Comparison of ENCODE assay signal across 36 mouse cellular contexts in the genomic region with DNA sequence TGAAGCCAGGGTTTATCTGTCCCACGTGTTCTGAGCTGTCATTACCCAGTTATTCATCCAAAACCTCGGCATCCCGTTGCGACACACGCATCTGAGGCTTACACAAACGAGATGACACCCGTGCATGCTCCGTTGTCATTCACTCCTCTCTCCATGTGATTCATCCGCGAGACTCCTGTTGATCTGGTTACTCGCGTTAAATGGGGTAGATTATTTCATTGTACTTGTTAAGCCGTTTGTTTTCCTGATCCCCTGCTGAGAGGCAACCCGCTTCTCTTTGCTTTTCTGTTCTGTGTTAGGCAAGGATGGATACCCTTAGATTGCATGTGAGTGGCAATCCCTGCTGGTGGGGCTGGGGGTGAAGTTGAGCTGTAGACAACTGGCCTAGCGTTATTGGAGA. TPM values are rescaled to one million over a fixed set of nuclear protein-coding genes. Genes with fewer than 3 reads are reported as not detected.
DNase-seq lines count a peak whose midpoint lies in the region; ATAC-seq and TF ChIP-seq lines count a peak whose summit lies in the region.
"Had no signal": no experiment of that assay in that cellular context is flagged by ENCODE, and none has a peak within 500 bp of the region (broad histone marks: within the 10 kb centered on the region; RNA-seq: fewer than 3 reads in every experiment).

No protein-coding gene starts in this region.

- peak overlapping the region; percentile 57 for H3K27ac ChIP-seq in hindbrain, embryonic 14.5 days
- H3K27ac ChIP-seq in hindbrain, embryonic 12.5 days = no peak overlapping the region
- H3K27ac ChIP-seq in midbrain, postnatal 0 days (ENCODE audit: low read depth, low read length) = no peak overlapping the region
- H3K27ac ChIP-seq in midbrain, embryonic 13.5 days = no peak overlapping the region
- H3K27ac ChIP-seq in hindbrain, postnatal 0 days = no peak overlapping the region; the same call in 1 of the 2 replicates
- H3K27ac ChIP-seq: embryonic facial prominence, embryonic 10.5 days; embryonic facial prominence, embryonic 15.5 days; forebrain, embryonic 13.5 days; heart, adult 2 months; layer of hippocampus, adult 2 months; liver, embryonic 12.5 days; midbrain, embryonic 12.5 days; stomach, embryonic 15.5 days had no signal

- no peak overlapping the region for H3K4me3 ChIP-seq in hindbrain, embryonic 14.5 days (replicated peaks; ENCODE audit: low read length)
- H3K4me3 ChIP-seq in hindbrain, embryonic 12.5 days = no peak overlapping the region
- no peak overlapping the region for H3K4me3 ChIP-seq in midbrain, postnatal 0 days (ENCODE audit: low read depth, low read length)
- H3K4me3 ChIP-seq in midbrain, embryonic 13.5 days (replicated peaks) = no peak overlapping the region
- no peak overlapping the region for H3K4me3 ChIP-seq in hindbrain, postnatal 0 days (ENCODE audit: low read length)
- H3K4me3 ChIP-seq: embryonic facial prominence, embryonic 10.5 days; embryonic facial prominence, embryonic 15.5 days; forebrain, embryonic 13.5 days; heart, adult 2 months; heart, embryonic 12.5 days; layer of hippocampus, adult 2 months; liver, embryonic 12.5 days; midbrain, embryonic 12.5 days; myocyte; stomach, embryonic 15.5 days had no signal

- TF ChIP-seq CTCF in midbrain, postnatal 0 days (IDR thresholded peaks at IDR 0.05) = no peak
- TF ChIP-seq CTCF in hindbrain, postnatal 0 days (IDR thresholded peaks at IDR 0.05; ENCODE audit: low read depth) = no peak

- no peaks in the 10 kb centered on the region for H3K36me3 ChIP-seq in hindbrain, embryonic 14.5 days (replicated peaks; ENCODE audit: control insufficient read depth, insufficient read depth)
- H3K36me3 ChIP-seq in hindbrain, embryonic 12.5 days = no peaks in the 10 kb centered on the region
- H3K36me3 ChIP-seq in midbrain, postnatal 0 days (ENCODE audit: insufficient read depth, low read length) = no peaks in the 10 kb centered on the region; the same call in 1 of the 2 replicates
- peaks cover 3% of the 10 kb centered on the region; the same call in 1 of the 2 replicates for H3K36me3 ChIP-seq in midbrain, embryonic 13.5 days
- H3K36me3 ChIP-seq in hindbrain, postnatal 0 days (ENCODE audit: insufficient read depth, low read length) = no peaks in the 10 kb centered on the region
- H3K36me3 ChIP-seq: embryonic facial prominence, embryonic 10.5 days; embryonic facial prominence, embryonic 15.5 days; heart, embryonic 12.5 days; liver, embryonic 12.5 days; midbrain, embryonic 12.5 days; stomach, embryonic 15.5 days had no signal

- DNase-seq in adrenal gland, adult 2 months = peak; percentile 30
- DNase-seq in adrenal gland, postnatal 4 days (ENCODE audit: low spot score in 2 of 2) = no peak
- peak; percentile 38 for DNase-seq in hindbrain, embryonic 14.5 days (ENCODE audit: low spot score)
- DNase-seq in midbrain, postnatal 0 days (ENCODE audit: low spot score) = peak; percentile 55
- DNase-seq in hindbrain, postnatal 0 days (ENCODE audit: low spot score) = peak; percentile 56
- DNase-seq in urinary bladder, adult 18-20 months (ENCODE audit: low spot score in 2 of 2) = no peak
- DNase-seq: adrenal gland, postnatal 10 days; cerebellum, adult 8-10 months; cerebellum, postnatal 25 days; heart, adult 2 months; heart, postnatal 4 days; kidney, adult 2 months; kidney, postnatal 36 days; left cerebral cortex, postnatal 4 days; liver, postnatal 0 days; lung, postnatal 36 days; right cerebral cortex, postnatal 25 days; thymus, postnatal 14 days had no signal

- WGBS in hindbrain, embryonic 14.5 days = 5% methylated on average over 15 of the region's 15 CpGs
- WGBS in hindbrain, embryonic 12.5 days = 12% methylated on average over 15 of the region's 15 CpGs
- WGBS in midbrain, postnatal 0 days = 7% methylated on average over 15 of the region's 15 CpGs
- 2% methylated on average over 15 of the region's 15 CpGs for WGBS in midbrain, embryonic 13.5 days
- 7% methylated on average over 15 of the region's 15 CpGs for WGBS in hindbrain, postnatal 0 days

- peak; percentile 49; the same call in 1 of the 2 replicates for ATAC-seq in hindbrain, embryonic 14.5 days (ENCODE audit: low FRiP score)
- no peak for ATAC-seq in hindbrain, embryonic 12.5 days (ENCODE audit: low FRiP score)
- no peak for ATAC-seq in midbrain, postnatal 0 days (ENCODE audit: low FRiP score)
- ATAC-seq in midbrain, embryonic 13.5 days = no peak
- ATAC-seq in hindbrain, postnatal 0 days = no peak
- ATAC-seq: forebrain, embryonic 13.5 days; liver, embryonic 12.5 days; liver, postnatal 0 days had no signal

- H3K9ac ChIP-seq in hindbrain, embryonic 14.5 days = no peak overlapping the region
- H3K9ac ChIP-seq in hindbrain, embryonic 12.5 days = no peak overlapping the region
- H3K9ac ChIP-seq in midbrain, postnatal 0 days (replicated peaks; ENCODE audit: low read length, poor library complexity, severe bottlenecking) = no peak overlapping the region
- no peak overlapping the region for H3K9ac ChIP-seq in midbrain, embryonic 13.5 days (replicated peaks)
- H3K9ac ChIP-seq in hindbrain, postnatal 0 days (replicated peaks; ENCODE audit: low read length) = no peak overlapping the region
- H3K9ac ChIP-seq: embryonic facial prominence, embryonic 15.5 days; forebrain, embryonic 13.5 days; heart, embryonic 12.5 days; liver, embryonic 12.5 days; liver, postnatal 0 days; midbrain, embryonic 12.5 days; stomach, embryonic 15.5 days had no signal

- peaks cover 12% of the 10 kb centered on the region; the same call in 1 of the 2 replicates for H3K4me1 ChIP-seq in hindbrain, embryonic 14.5 days (replicated peaks; ENCODE audit: control insufficient read depth, insufficient read depth, low read length)
- peaks cover 5% of the 10 kb centered on the region; the same call in 1 of the 2 replicates for H3K4me1 ChIP-seq in hindbrain, embryonic 12.5 days
- H3K4me1 ChIP-seq in midbrain, postnatal 0 days (ENCODE audit: insufficient read depth, low read length) = no peaks in the 10 kb centered on the region
- peaks cover 26% of the 10 kb centered on the region for H3K4me1 ChIP-seq in midbrain, embryonic 13.5 days (replicated peaks)
- H3K4me1 ChIP-seq in hindbrain, postnatal 0 days (ENCODE audit: insufficient read depth, low read length) = 0 out of 2 replicates have a peak, but pooled peaks cover 5% of the 10 kb centered on the region
- H3K4me1 ChIP-seq: embryonic facial prominence, embryonic 10.5 days; embryonic facial prominence, embryonic 15.5 days; heart, embryonic 12.5 days; stomach, embryonic 15.5 days had no signal

- H3K27me3 ChIP-seq in hindbrain, embryonic 14.5 days (ENCODE audit: control insufficient read depth, insufficient read depth, low read length) = peaks cover 31% of the 10 kb centered on the region
- peaks cover 63% of the 10 kb centered on the region for H3K27me3 ChIP-seq in hindbrain, embryonic 12.5 days
- peaks cover 4% of the 10 kb centered on the region for H3K27me3 ChIP-seq in midbrain, postnatal 0 days (ENCODE audit: insufficient read depth, low read length)
- peaks cover 89% of the 10 kb centered on the region for H3K27me3 ChIP-seq in midbrain, embryonic 13.5 days
- no peaks in the 10 kb centered on the region; the same call in 1 of the 2 replicates for H3K27me3 ChIP-seq in hindbrain, postnatal 0 days (ENCODE audit: insufficient read depth, low read length)

- H3K9me3 ChIP-seq in hindbrain, embryonic 14.5 days (ENCODE audit: control insufficient read depth, low read length) = no peaks in the 10 kb centered on the region
- no peaks in the 10 kb centered on the region for H3K9me3 ChIP-seq in hindbrain, embryonic 12.5 days (replicated peaks)
- H3K9me3 ChIP-seq in midbrain, postnatal 0 days (ENCODE audit: low read length) = no peaks in the 10 kb centered on the region
- H3K9me3 ChIP-seq in midbrain, embryonic 13.5 days = no peaks in the 10 kb centered on the region
- H3K9me3 ChIP-seq in hindbrain, postnatal 0 days (ENCODE audit: low read length) = no peaks in the 10 kb centered on the region
- H3K9me3 ChIP-seq: embryonic facial prominence, embryonic 10.5 days; embryonic facial prominence, embryonic 15.5 days; forebrain, embryonic 13.5 days; heart, embryonic 12.5 days; liver, embryonic 12.5 days; midbrain, embryonic 12.5 days; stomach, embryonic 15.5 days had no signal

- no peak overlapping the region for H3K4me2 ChIP-seq in hindbrain, embryonic 14.5 days (replicated peaks)
- no peak overlapping the region for H3K4me2 ChIP-seq in hindbrain, embryonic 12.5 days (replicated peaks)
- H3K4me2 ChIP-seq in midbrain, postnatal 0 days (ENCODE audit: low read depth, low read length, poor library complexity, severe bottlenecking) = no peak overlapping the region
- H3K4me2 ChIP-seq in midbrain, embryonic 13.5 days (replicated peaks) = no peak overlapping the region
- no peak overlapping the region for H3K4me2 ChIP-seq in hindbrain, postnatal 0 days (ENCODE audit: low read depth, low read length)
- H3K4me2 ChIP-seq: embryonic facial prominence, embryonic 15.5 days; forebrain, embryonic 13.5 days; heart, embryonic 12.5 days; liver, embryonic 12.5 days; midbrain, embryonic 12.5 days; stomach, embryonic 15.5 days had no signal

RNA-seq across cellular contexts. Expression of a gene that starts 27.2 kb away (rescaled TPM):
- total RNA-seq in adrenal gland, adult 2 months (2021) = 10 to 100 TPM; 57.5 to 79.1 TPM
- 94.7 and 109 TPM in 2 replicates for polyA plus RNA-seq in adrenal gland, adult 2 months (2012; rRNA removed)
- total RNA-seq in adrenal gland, postnatal 4 days (2021) = 10 to 100 TPM; 49.1 to 55.4 TPM
- 29.9 and 33.4 TPM in 2 replicates for polyA plus RNA-seq in hindbrain, embryonic 14.5 days (2014; fragmentation: Nextera tagmentation; extraction: Ambion mirVana)
- polyA plus RNA-seq in hindbrain, embryonic 12.5 days (2016; fragmentation: Nextera tagmentation; extraction: Ambion mirVana) = 14.6 and 17.8 TPM in 2 replicates
- total RNA-seq in midbrain, postnatal 0 days (2014; rRNA removed) = 48.5 and 48.8 TPM in 2 replicates
- 38.8 and 44.4 TPM in 2 replicates for polyA plus RNA-seq in midbrain, postnatal 0 days (2015; fragmentation: Nextera tagmentation; extraction: Ambion mirVana)
- polyA plus RNA-seq in midbrain, embryonic 13.5 days (2015; fragmentation: Nextera tagmentation; extraction: Ambion mirVana) = 14.4 and 16.5 TPM in 2 replicates
- total RNA-seq in hindbrain, postnatal 0 days (2014; rRNA removed) = 49.6 and 55.4 TPM in 2 replicates
- polyA plus RNA-seq in hindbrain, postnatal 0 days (2015; fragmentation: Nextera tagmentation; extraction: Ambion mirVana) = 48.4 and 49.9 TPM in 2 replicates
- total RNA-seq: CH12.LX, ES-E14 had no signal
- polyA plus RNA-seq: C2C12, myocyte had no signal

RNA-seq across cellular contexts. Expression of a gene that starts 30.8 kb away (rescaled TPM):
- total RNA-seq in adrenal gland, adult 2 months (2021) = under 1 TPM; 0.12 to 0.55 TPM
- 0.48 and 0.49 TPM in 2 replicates for polyA plus RNA-seq in adrenal gland, adult 2 months (2012; rRNA removed)
- total RNA-seq in adrenal gland, postnatal 4 days (2021) = under 1 TPM; 0.59 to 0.62 TPM
- 13.8 and 15.5 TPM in 2 replicates for polyA plus RNA-seq in hindbrain, embryonic 14.5 days (2014; fragmentation: Nextera tagmentation; extraction: Ambion mirVana)
- 2.2 and 2.8 TPM in 2 replicates for polyA plus RNA-seq in hindbrain, embryonic 12.5 days (2016; fragmentation: Nextera tagmentation; extraction: Ambion mirVana)
- total RNA-seq in midbrain, postnatal 0 days (2014; rRNA removed) = 49.9 and 51.1 TPM in 2 replicates
- polyA plus RNA-seq in midbrain, postnatal 0 days (2015; fragmentation: Nextera tagmentation; extraction: Ambion mirVana) = 17.3 and 18.3 TPM in 2 replicates
- polyA plus RNA-seq in midbrain, embryonic 13.5 days (2015; fragmentation: Nextera tagmentation; extraction: Ambion mirVana) = 11.4 and 16.0 TPM in 2 replicates
- 52.9 and 59.3 TPM in 2 replicates for total RNA-seq in hindbrain, postnatal 0 days (2014; rRNA removed)
- polyA plus RNA-seq in hindbrain, postnatal 0 days (2015; fragmentation: Nextera tagmentation; extraction: Ambion mirVana) = 13.3 and 14.2 TPM in 2 replicates
- total RNA-seq: CH12.LX; gastrocnemius, adult 8-10 months; heart, adult 2 months; heart, postnatal 4 days; megakaryocyte, adult 5-6 weeks had no signal
- polyA plus RNA-seq: heart, postnatal 0 days; lung, embryonic 16.5 days; myocyte had no signal

RNA-seq across cellular contexts. Expression of a gene that starts 32.9 kb away (rescaled TPM):
- total RNA-seq in adrenal gland, adult 2 months (2021) = 10 to 100 TPM; 49.0 to 62.2 TPM
- 195 and 204 TPM in 2 replicates for polyA plus RNA-seq in adrenal gland, adult 2 months (2012; rRNA removed)
- total RNA-seq in adrenal gland, postnatal 4 days (2021) = 10 to 100 TPM; 37.0 to 49.0 TPM
- 29.5 and 30.5 TPM in 2 replicates for polyA plus RNA-seq in hindbrain, embryonic 14.5 days (2014; fragmentation: Nextera tagmentation; extraction: Ambion mirVana)
- polyA plus RNA-seq in hindbrain, embryonic 12.5 days (2016; fragmentation: Nextera tagmentation; extraction: Ambion mirVana) = 19.7 and 20.3 TPM in 2 replicates
- total RNA-seq in midbrain, postnatal 0 days (2014; rRNA removed) = 62.7 and 79.7 TPM in 2 replicates
- 39.0 and 39.7 TPM in 2 replicates for polyA plus RNA-seq in midbrain, postnatal 0 days (2015; fragmentation: Nextera tagmentation; extraction: Ambion mirVana)
- 13.6 and 16.2 TPM in 2 replicates for polyA plus RNA-seq in midbrain, embryonic 13.5 days (2015; fragmentation: Nextera tagmentation; extraction: Ambion mirVana)
- total RNA-seq in hindbrain, postnatal 0 days (2014; rRNA removed) = 71.8 and 90.1 TPM in 2 replicates
- 47.1 and 48.3 TPM in 2 replicates for polyA plus RNA-seq in hindbrain, postnatal 0 days (2015; fragmentation: Nextera tagmentation; extraction: Ambion mirVana)
- total RNA-seq: CH12.LX, ES-E14 had no signal
- polyA plus RNA-seq: C2C12, myocyte had no signal

RNA-seq across cellular contexts. Expression of a gene that starts 39.8 kb away (rescaled TPM):
- total RNA-seq in adrenal gland, adult 2 months (2021) = 10 to 100 TPM; 62.5 to 82.8 TPM
- 95.5 and 110 TPM in 2 replicates for polyA plus RNA-seq in adrenal gland, adult 2 months (2012; rRNA removed)
- 10 to 100 TPM; 47.0 to 59.8 TPM for total RNA-seq in adrenal gland, postnatal 4 days (2021)
- 48.6 and 52.3 TPM in 2 replicates for polyA plus RNA-seq in hindbrain, embryonic 14.5 days (2014; fragmentation: Nextera tagmentation; extraction: Ambion mirVana)
- polyA plus RNA-seq in hindbrain, embryonic 12.5 days (2016; fragmentation: Nextera tagmentation; extraction: Ambion mirVana) = 31.6 and 34.9 TPM in 2 replicates
- 60.0 and 71.3 TPM in 2 replicates for total RNA-seq in midbrain, postnatal 0 days (2014; rRNA removed)
- polyA plus RNA-seq in midbrain, postnatal 0 days (2015; fragmentation: Nextera tagmentation; extraction: Ambion mirVana) = 64.3 and 72.3 TPM in 2 replicates
- polyA plus RNA-seq in midbrain, embryonic 13.5 days (2015; fragmentation: Nextera tagmentation; extraction: Ambion mirVana) = 25.0 and 30.4 TPM in 2 replicates
- total RNA-seq in hindbrain, postnatal 0 days (2014; rRNA removed) = 65.5 and 72.0 TPM in 2 replicates
- polyA plus RNA-seq in hindbrain, postnatal 0 days (2015; fragmentation: Nextera tagmentation; extraction: Ambion mirVana) = 75.8 and 79.7 TPM in 2 replicates
- total RNA-seq: CH12.LX, ES-E14 had no signal
- polyA plus RNA-seq: C2C12, myocyte had no signal

Comparison
In these comparisons a context has a peak if more than half of its experiments do, and no peak if none do; other contexts are left out.
1. DNase-seq: peak in adrenal gland, adult 2 months (single experiment), hindbrain, embryonic 14.5 days (single experiment), midbrain, postnatal 0 days (single experiment) and hindbrain, postnatal 0 days (single experiment); none in adrenal gland, postnatal 4 days (0 of 2) and urinary bladder, adult 18-20 months (0 of 2).